Mouse (Mus musculus) kidney, embryonic 14.5 days (tissue): ENCODE measurements around the gene Bub3. TPM values are rescaled to one million over a fixed set of nuclear protein-coding genes. Genes with fewer than 3 reads are reported as not detected.
A peak's percentile ranks its signal among the peaks of the same experiment; 100 is the strongest.

Source experiments
- ATAC-seq: fragments of 200-750 bp; cut with Nextera tagmentation; 2 replicates; pipeline ENCODE4 v1.8.0; 2017; ENCODE audit warnings: moderate number of reproducible peaks, mild to moderate bottlenecking, moderate TSS enrichment, moderate library complexity; ENCODE audit not compliant: low FRiP score, low TSS enrichment
- H3K27ac ChIP-seq: fragments of 300-500 bp; sonication (generic); 2 replicates; pipeline ENCODE4 v1.5.1; 2014; ENCODE audit warnings: low read depth, mild to moderate bottlenecking, low read length, moderate library complexity, mixed read lengths
- H3K27me3 ChIP-seq: fragments of 300-500 bp; sonication (generic); 2 replicates; pipeline ENCODE4 v1.6.1; 2014; ENCODE audit warnings: mild to moderate bottlenecking, low read length; ENCODE audit not compliant: control insufficient read depth, insufficient read depth
- H3K36me3 ChIP-seq: fragments of 300-500 bp; sonication (generic); 2 replicates; pipeline ENCODE4 v1.6.1; 2014; ENCODE audit warnings: low read length, mixed read lengths; ENCODE audit not compliant: control insufficient read depth, insufficient read depth
- H3K4me1 ChIP-seq: fragments of 300-500 bp; sonication (generic); 2 replicates; pipeline ENCODE4 v1.6.1; 2014; ENCODE audit warnings: low read length, mixed read lengths; ENCODE audit not compliant: control insufficient read depth, insufficient read depth
- H3K4me2 ChIP-seq: fragments of 300-500 bp; sonication (generic); replicated peaks from 2 replicates; pipeline ENCODE4 v1.6.1; 2014; ENCODE audit warnings: low read depth, mild to moderate bottlenecking, low read length
- H3K4me3 ChIP-seq: fragments of 300-500 bp; sonication (generic); 2 replicates; pipeline ENCODE4 v1.5.1; 2014; ENCODE audit warnings: mild to moderate bottlenecking, low read length
- H3K9ac ChIP-seq: fragments of 300-500 bp; sonication (generic); 2 replicates; pipeline ENCODE4 v1.6.1; 2014; ENCODE audit warnings: low read depth, mild to moderate bottlenecking, low read length, moderate library complexity
- H3K9me3 ChIP-seq: fragments of 300-500 bp; sonication (generic); 2 replicates; pipeline ENCODE4 v1.6.1; 2016; ENCODE audit warnings: low read length; ENCODE audit not compliant: control insufficient read depth
- WGBS: fragments of 180-500 bp; shearing (Covaris S2); extraction: QIAGEN DNeasy Blood & Tissue Kit; methylation state at CpG from one replicate; pipeline ENCODE4 v1.1.7; 2014; 5-methylcytosine and 5-hydroxymethylcytosine counted together
- polyA plus RNA-seq: library from polyadenylated mRNA; unstranded; fragments of >200 nt; fragmentation: Nextera tagmentation; extraction: Ambion mirVana; gene quantifications from 2 replicates; pipeline ENCODE4 v1.2.1, GENCODE M21; 2014

The Bub3 gene
- polyA plus RNA-seq, 1 experiment from 2014 or later, result 241 TPM

DNA sequence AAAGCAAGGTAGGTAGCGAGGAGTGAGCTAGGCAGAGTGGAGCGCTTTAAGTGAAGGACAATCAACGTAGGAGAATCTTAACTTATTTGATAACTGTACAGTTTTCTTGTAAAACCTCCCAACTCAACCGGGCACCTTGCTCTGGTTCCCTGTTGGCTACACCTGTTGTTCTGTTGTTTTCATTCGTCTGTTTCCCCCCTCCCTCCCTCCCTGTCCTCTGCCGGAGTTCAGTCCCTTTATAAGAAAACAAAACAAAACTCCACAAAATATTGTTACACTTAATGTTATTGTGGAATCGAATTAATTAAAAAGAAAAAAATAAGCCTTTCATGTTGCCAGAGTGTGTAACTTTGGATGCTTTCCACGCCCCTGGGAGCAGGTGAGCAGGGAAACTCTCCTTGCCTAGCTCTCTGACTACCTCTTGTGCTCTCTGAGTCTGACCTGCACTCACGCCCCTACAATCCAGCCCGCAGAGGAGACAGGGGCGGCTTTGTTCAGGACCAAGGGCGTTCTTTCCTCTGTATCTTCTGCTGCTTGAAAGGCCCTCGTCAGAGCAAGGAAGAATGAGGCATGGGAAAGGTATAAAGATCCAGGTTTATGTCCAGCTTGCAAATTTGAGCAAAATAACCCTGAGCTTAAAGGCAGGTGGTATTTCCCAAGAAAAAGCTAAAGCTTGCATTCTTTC lies 14.2 kb upstream of the Bub3 start:
- Histone ChIP-seq H3K4me2 (no peak overlapping the region), H3K9ac (no peak overlapping the region), H3K27ac (no peak overlapping the region), H3K9me3 (no peaks in the 10 kb centered on the region), H3K27me3 (peaks cover 99% of the 10 kb centered on the region), H3K36me3 (no peaks in the 10 kb centered on the region), H3K4me1 (peaks cover 16% of the 10 kb centered on the region; the same call in 1 of the 2 replicates), H3K4me3 (no peak overlapping the region)
- WGBS, result 2% methylated on average over 13 of the region's 13 CpGs
- no peak for ATAC-seq

DNA sequence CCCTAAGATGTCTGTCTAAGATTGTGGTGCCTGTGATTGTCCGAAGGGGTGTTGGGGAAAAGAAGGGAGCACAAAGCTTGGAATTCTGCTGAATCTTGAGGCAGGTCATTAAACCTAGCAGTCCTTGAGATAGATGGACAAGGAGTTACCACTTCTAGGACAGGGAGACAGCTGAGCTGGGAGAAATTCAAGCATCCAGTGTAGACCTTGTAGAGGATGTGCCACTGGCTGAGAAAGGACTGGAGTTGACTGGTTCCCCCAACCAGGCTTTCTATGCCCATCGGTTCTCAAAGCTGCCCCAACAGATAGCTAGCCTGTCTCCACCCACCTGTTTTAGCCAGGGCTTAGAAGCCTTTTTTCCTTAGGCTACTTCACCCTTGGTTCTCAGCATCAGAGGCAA lies 13.6 kb upstream of the Bub3 start:
- no peaks in the 10 kb centered on the region for H3K9me3 ChIP-seq
- 0% methylated on average over 2 of the region's 2 CpGs for WGBS
- H3K27me3 ChIP-seq, result peaks cover 99% of the 10 kb centered on the region
- no peak overlapping the region for H3K27ac ChIP-seq
- H3K4me2 ChIP-seq, result no peak overlapping the region
- peaks cover 16% of the 10 kb centered on the region; the same call in 1 of the 2 replicates for H3K4me1 ChIP-seq
- H3K36me3 ChIP-seq, result no peaks in the 10 kb centered on the region
- no peak overlapping the region for H3K4me3 ChIP-seq
- ATAC-seq, result no peak
- H3K9ac ChIP-seq, result no peak overlapping the region

DNA sequence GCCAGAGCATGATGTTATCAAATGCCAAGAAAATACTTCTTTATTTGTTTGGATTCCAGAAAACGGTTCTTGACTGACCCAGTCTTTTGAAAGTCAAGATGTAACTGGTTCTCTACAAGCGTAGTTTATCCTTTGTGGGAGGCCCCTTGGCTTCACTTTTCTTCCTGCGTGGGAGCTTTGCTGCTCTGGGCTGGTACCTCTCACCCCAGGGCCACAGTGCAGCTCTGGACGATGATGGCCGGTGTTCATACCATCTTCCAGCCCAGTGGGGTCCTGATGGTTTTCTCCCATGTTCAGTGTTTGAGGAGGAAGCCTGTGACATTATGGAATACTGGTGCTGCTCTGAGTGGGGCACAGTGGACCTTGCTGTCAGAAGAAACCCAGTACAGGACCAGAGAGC lies 12.5 kb upstream of the Bub3 start:
- no peak overlapping the region for H3K4me2 ChIP-seq
- ATAC-seq, result no peak
- WGBS, result 1% methylated on average over 5 of the region's 5 CpGs
- H3K9me3 ChIP-seq, result no peaks in the 10 kb centered on the region
- no peak overlapping the region for H3K4me3 ChIP-seq
- no peak overlapping the region for H3K9ac ChIP-seq
- no peaks in the 10 kb centered on the region for H3K36me3 ChIP-seq
- H3K4me1 ChIP-seq, result peaks cover 10% of the 10 kb centered on the region; the same call in 1 of the 2 replicates
- H3K27me3 ChIP-seq, result peaks cover 99% of the 10 kb centered on the region
- no peak overlapping the region for H3K27ac ChIP-seq

DNA sequence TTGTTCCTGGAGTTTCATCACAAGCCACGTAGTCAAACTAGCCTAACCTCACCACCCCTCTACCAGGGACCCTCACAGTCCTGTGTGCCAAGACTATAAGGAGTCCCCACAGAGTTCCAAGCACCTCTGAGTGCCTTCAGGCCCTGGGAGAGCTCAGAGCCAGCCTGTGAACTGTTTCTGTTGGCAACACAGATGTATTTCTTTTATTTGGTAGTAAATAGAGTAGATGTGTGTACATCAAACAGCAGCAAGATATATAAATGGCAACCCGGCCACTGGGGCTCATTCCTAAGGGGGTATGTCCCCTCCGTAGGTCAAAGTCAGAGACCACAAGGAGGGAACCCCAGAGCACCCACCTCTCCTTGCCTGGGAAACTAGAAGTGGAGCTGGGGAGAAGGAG lies 11.5 kb upstream of the Bub3 start, which contains the start of gene Hmx2:
Gene Hmx2 (plus strand): TSS at position 301 of the 400 bp plus-strand sequence.
- no peak for ATAC-seq
- 3% methylated on average over 3 of the region's 3 CpGs for WGBS
- H3K27me3 ChIP-seq, result peaks cover 99% of the 10 kb centered on the region

DNA sequence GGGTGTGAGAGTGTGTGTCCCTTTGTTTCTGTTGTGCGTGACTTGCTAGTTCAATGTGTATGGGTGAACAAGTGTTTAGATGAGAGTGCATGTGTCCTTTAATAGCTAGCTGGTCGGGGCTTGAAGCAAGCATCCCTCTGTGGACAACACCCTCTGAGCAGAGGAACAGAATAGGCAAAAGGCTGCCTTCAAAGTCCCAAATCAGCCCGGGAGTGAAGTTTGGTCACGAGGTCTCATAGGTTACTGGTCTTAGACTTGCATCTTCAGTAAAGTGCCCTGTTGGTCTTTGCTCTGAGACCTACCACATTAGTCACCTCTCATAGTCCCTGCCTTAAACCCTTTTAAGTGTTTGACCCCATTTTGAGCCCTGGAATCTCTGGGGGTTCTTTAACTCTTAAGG lies 8.6 kb upstream of the Bub3 start:
- no peak for ATAC-seq
- WGBS, result 1% methylated on average over 4 of the region's 4 CpGs

More for the DNA sequence above, 11.5 kb upstream of the Bub3 start, which contains the start of gene Hmx2:
- no peak within 1 kb of the TSS for H3K4me2 ChIP-seq
- H3K27ac ChIP-seq, result no peak within 1 kb of the TSS
- H3K9me3 ChIP-seq, result no peaks in the 10 kb centered on the region
- no peaks in the 10 kb centered on the region for H3K36me3 ChIP-seq
- H3K4me1 ChIP-seq, result peaks cover 6% of the 10 kb centered on the region; the same call in 1 of the 2 replicates
- no peak within 1 kb of the TSS for H3K9ac ChIP-seq
- H3K4me3 ChIP-seq, result no peak within 1 kb of the TSS

DNA sequence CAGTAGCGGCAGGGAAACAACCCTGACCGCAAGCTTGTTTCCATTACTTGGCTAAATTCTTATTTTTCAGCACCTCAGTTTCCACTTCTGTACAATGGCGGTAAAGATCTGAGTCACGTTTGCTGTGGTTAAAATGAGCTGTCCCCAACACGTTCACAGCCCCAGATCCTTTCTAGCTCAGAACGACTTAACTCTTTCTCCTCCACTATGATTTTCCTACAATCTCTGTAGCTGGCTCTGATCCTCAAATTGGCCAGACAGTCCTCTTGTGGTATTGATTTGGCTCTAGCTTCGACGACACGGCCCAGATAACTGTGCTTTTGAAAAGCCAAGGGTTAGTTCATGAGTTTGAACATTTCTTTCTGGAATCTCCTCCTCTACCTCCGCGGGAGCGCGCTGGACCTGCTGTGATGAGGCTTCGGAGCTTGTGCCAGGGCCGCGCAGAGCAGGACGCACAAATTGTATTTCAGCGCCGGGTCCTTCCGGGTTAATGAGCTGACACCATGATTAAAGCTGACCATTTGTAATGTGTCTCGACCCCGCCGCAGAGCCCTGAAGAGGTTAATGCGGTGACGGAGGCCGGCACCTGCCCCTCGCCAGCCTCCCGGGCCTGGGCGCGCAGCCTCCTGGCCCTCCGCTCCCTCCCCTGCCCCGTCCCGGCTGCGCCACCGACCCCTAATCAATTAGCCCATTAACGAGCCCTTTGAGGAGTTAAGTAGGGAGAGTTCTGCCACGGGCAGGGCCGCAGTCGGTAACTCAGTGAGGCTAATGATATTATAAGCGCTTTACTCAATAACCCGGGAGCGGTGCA lies 7.9 kb upstream of the Bub3 start:
- Histone ChIP-seq H3K27ac (no peak overlapping the region), H3K27me3 (peaks cover 98% of the 10 kb centered on the region), H3K9ac (no peak overlapping the region), H3K4me3 (no peak overlapping the region), H3K36me3 (no peaks in the 10 kb centered on the region), H3K9me3 (no peaks in the 10 kb centered on the region), H3K4me2 (no peak overlapping the region), H3K4me1 (peaks cover 14% of the 10 kb centered on the region; the same call in 1 of the 2 replicates)
- WGBS, result under 1% methylated on average over 42 of the region's 42 CpGs
- no peak for ATAC-seq

More for the DNA sequence above, 8.6 kb upstream of the Bub3 start:
- Histone ChIP-seq H3K4me2 (no peak overlapping the region), H3K27me3 (peaks cover 97% of the 10 kb centered on the region), H3K4me1 (peaks cover 14% of the 10 kb centered on the region; the same call in 1 of the 2 replicates), H3K36me3 (no peaks in the 10 kb centered on the region), H3K27ac (no peak overlapping the region), H3K9me3 (no peaks in the 10 kb centered on the region), H3K4me3 (no peak overlapping the region), H3K9ac (no peak overlapping the region)

DNA sequence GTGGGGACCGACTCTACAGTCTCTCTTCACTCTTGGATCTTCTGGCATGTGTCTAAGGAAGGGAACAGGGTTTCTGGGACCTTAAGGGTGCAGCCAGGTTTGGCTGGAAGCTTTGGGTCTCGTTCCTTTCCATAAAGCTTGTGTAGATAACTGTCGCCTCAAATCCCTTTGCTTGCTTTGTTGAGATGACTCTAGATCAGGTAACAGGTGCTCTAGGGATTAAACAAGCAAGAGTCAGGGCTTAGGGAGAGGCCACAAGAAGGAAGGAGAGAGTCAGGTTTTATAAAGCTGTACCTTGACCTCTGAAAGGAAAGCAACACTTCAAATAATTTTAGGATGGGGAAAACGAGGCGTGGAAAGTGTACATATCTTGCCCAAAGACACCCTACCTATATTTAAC lies 7.2 kb upstream of the Bub3 start:
- WGBS, result under 1% methylated on average over 5 of the region's 5 CpGs

DNA sequence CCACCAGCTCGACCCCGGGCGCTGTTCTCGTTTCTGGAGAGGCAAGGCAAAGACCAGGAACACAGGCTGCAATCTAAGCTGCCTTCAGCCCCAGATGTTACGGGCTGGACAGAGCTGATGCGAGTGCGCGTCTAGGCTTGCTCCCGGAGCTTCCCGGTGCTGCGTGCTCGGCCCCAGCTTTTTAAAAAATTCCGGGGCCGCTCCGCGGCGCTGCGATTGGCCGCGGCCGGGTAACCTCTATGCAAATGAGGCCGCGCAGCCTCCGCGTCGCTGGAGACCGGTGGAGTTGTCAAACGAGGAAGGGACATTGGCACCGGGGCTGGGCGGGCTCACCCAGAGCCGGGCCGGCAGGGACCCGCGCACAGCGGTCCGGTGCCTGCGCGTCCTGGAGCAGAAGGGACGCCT lies 6.2 kb upstream of the Bub3 start:
- Histone ChIP-seq H3K9me3 (no peaks in the 10 kb centered on the region), H3K27me3 (peaks cover 98% of the 10 kb centered on the region), H3K36me3 (no peaks in the 10 kb centered on the region), H3K9ac (no peak overlapping the region), H3K4me2 (peak overlapping the region; percentile 41), H3K27ac (no peak overlapping the region), H3K4me3 (peak overlapping the region; percentile 30), H3K4me1 (peaks cover 14% of the 10 kb centered on the region; the same call in 1 of the 2 replicates)
- no peak; the same call in 1 of the 2 replicates for ATAC-seq
- WGBS, result under 1% methylated on average over 38 of the region's 39 CpGs

More for the DNA sequence above, 7.2 kb upstream of the Bub3 start:
- H3K27ac ChIP-seq, result no peak overlapping the region
- no peaks in the 10 kb centered on the region for H3K36me3 ChIP-seq
- peaks cover 98% of the 10 kb centered on the region for H3K27me3 ChIP-seq
- no peak overlapping the region for H3K4me2 ChIP-seq
- peaks cover 14% of the 10 kb centered on the region; the same call in 1 of the 2 replicates for H3K4me1 ChIP-seq
- no peak overlapping the region for H3K9ac ChIP-seq
- no peaks in the 10 kb centered on the region for H3K9me3 ChIP-seq
- H3K4me3 ChIP-seq, result no peak overlapping the region
- ATAC-seq, result no peak
